Mouse (Mus musculus) thymus, adult 2 months (tissue): Measurements from ENCODE around the gene Atp11a.

Experiments
- CTCF ChIP-seq: fragments of 200-500 bp; IDR thresholded peaks from 2 replicates; pipeline ENCODE4 v1.5.1; 2012; ENCODE audit warnings: mild to moderate bottlenecking, control low read depth, low read length, moderate library complexity, borderline replicate concordance; ENCODE audit not compliant: control insufficient read depth, poor library complexity, insufficient read depth; ENCODE audit errors: extremely low read depth
- POLR2A ChIP-seq: fragments of 200-500 bp; IDR thresholded peaks from 2 replicates; pipeline ENCODE4 v1.6.1; 2012; ENCODE audit warnings: mild to moderate bottlenecking, low read length, control low read depth, moderate library complexity; ENCODE audit not compliant: control insufficient read depth, poor library complexity, insufficient read depth; ENCODE audit errors: extremely low read depth

GRCm38 (mm10) chr8:12827124-12827523 lies 70.3 kb downstream of the Atp11a start:
- TF ChIP-seq POLR2A (no peak), CTCF (no peak)
